Mouse (Mus musculus): ENCODE results near the gene Pgbd1. TPM values are rescaled to one million over a fixed set of nuclear protein-coding genes. Genes with fewer than 3 reads are reported as not detected.

The Pgbd1 gene
- total RNA-seq, 1 experiment from 2014 or later = 1.2 TPM

DNA sequence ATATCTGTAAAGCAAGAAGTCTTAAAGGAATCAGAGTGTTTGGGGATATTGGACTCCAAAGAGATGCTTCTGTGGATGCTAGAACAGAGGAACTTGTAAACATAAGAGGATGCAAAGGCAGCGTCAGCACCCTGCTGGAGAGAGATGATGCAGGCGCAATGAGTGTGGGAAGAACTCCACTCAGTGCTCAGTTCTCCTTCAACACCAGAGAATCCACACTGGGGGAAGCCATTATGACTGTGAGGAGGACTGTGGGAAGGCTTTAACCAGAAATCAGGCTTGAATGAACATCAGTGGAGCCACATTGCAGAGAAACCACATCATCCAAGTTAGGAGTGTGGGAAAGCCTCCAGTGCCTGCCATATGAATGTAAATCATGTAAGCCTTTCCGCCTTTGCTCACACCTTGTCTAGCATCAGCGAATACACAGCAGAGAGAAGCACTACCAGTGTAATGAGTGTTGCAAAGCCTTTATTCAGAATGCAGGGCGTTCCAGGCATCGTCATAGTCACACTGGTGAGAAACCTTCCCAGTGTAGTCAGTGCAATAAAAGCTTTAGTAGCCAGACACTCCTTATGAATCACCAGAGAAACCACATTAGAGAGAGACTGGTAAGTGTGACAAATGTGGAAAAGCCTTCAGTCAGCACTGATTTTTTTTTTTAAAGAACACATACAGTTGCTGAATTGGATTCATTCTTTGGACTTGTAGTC is 23.4 kb downstream of the Pgbd1 start:
- ATAC-seq (replicated peaks; ENCODE audit: low read depth, poor library complexity, severe bottlenecking) = no peak

DNA sequence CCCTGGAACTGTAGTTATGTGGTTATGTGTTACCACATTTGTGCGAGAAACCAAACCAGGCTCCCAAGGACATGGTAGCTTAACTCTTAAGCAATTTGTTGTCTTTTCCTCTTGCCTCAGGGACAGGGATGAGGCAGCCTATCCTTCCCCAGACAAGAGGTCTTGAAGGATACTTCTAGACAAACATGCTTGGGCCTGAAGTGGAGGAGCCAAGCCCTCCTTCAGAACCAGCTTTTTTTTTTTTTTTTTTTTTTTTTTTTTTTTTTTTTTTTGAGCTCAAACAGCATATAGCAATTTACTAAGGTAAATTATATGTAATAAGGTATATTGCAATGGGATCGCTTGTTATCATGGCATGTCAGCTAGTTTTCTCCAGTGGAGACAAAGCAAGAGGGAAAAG is 25.1 kb downstream of the Pgbd1 start:
- no peak for ATAC-seq (replicated peaks; ENCODE audit: low read depth, poor library complexity, severe bottlenecking)

DNA sequence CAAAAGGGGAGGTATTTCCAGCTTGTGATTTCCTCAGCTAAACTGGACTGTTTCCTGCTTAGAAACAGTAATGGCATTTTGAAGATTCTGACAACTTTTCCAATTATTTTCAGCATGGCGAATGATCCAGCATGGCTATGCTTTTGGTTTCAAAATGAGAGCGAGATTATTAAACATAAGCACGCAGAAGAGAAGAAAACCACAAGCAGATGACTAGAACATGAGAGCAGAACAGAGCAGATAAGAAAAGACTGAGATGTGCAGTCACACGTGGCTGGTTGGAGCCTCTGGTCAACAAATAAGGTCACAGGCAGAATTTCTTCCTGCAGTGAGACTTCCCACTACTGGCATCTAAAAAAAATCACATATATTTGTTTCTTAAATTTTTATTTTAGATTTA is 25.6 kb downstream of the Pgbd1 start:
- ATAC-seq (replicated peaks; ENCODE audit: low read depth, poor library complexity, severe bottlenecking) = no peak

DNA sequence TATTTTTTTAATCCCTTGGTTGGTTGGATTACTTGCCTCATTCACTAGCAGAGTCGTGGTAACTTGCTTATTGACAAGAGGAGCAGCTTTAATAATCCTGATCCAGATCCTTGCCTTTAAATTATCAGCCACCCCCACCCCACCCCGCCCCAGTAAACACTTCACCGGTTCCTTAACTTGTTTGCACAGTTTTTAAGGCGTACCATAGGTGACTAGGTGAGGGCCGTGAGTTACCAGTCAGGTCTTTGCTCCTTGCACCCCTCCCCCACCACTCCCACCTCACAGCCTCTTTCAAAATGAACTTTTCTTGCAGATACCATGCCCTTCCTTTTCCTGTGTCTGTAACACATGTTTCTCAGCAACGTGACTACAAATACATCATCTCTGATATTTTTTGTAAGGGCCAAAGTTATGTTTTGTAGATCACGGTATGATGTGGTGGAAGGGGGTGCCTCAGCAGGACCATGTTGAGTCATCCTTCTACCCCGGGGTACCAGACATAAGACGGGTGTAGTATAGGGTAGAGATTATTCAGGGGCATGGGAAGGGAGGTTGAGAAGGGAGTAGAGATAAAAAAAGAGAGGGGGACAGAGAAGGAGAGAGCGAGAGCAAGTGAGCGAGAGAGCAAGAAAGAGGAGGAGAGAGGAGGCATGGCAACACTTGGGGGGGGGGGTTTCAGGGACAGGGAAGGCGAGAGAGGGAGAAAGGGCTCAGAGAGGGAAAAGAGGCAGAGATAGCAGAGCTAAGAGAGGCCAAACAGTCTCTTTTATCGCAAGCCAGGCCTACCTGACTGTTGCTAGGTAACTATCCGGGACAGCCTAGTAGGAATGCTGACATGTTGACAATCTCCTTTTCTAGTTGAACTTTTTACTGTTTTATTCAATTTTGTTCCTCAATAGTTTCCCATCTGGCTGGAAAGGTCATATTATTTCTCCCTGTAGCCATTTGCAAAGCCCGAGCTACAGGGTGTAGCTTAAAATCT is 26.3 kb downstream of the Pgbd1 start:
- ATAC-seq (replicated peaks; ENCODE audit: low read depth, poor library complexity, severe bottlenecking) = no peak

DNA sequence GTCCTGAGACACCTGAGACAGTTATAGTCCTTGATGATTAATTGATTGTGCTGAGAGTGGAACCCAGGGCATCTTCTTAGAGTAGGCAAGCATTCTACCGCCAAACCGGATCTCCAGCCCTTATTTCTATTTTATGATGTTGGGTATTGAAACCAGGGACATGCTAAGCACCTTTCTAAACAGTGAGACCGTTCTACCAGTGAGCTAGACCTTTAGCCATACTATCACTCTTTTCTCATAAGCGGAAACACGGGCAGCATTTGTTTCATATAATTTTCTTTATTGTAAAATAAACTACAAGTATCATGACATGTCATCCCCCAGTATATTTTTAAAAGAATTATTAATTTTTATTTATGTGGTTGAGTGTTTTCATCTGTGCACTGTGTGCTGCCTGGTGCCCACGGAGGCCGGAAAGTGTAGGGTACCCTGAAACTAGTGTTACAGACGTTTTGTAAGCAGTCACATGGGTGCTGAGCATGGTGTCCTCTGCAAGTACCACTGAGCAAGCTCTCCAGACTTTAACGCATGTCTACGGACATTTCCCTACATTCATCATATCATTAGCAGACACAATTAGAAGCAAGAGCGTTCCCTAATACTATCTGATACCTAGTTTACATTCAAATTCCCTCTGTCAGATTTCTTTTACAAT is 31.9 kb downstream of the Pgbd1 start:
- no peak for ATAC-seq (replicated peaks; ENCODE audit: low read depth, poor library complexity, severe bottlenecking)

DNA sequence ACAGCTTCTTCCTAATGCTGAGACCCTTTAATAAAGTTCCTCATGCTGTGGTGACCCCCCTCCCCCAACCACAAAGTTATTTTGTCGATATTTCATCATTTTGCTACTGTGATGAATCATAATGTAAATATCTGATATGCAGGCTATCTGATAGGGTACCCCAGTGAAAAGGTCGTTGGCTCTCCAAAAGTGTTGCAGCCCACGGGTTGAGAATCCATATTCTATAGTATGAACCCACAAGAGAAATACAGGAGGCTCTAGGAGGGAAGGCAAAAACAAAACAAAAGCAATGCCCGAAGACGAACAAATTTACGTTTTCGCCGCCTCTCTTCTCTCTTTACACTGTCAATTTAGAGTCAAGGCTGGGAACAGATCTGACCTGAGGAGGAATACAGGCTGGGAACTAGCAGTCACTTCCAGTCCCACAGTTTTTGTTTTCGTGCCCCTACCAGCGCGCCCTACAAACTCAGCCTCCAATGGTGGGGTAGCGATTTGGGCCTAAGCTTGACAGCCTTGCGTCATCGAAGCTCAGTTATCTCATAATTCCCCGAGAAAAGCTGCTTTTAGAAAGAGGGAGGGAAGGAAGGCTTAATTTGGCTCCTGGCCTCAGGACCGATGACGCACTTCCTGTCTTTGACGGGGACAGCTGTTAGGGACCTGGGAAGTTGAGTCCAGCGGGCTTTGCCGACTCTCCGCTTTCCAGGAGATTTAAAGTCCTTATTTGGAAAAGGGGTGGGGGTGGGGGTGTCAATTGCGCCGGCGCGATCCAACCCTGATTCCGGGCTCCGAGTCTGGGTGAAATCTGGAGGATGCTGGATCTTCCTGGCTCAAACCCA is 32.7 kb downstream of the Pgbd1 start:
- peak; percentile 92 for ATAC-seq (replicated peaks; ENCODE audit: low read depth, poor library complexity, severe bottlenecking)

DNA sequence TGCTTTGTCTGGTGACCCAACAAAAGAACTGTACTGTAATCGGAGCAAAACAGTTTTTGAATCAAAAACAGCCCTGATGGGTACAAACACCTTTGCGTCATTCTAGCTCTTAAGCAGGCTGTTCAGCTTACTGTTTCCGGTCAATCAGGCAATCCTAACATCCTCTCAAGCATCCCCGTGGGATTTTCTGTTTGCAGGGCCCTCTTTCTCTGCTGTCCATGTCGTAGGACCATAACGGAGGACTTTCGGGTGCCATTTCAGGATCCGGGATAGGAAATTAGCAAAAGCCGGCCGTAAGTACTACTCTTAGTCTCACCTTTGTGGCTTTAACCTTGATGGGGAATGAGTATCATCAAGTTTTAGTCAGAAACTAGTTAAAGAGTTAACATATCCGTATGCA is 33.5 kb downstream of the Pgbd1 start:
- ATAC-seq (replicated peaks; ENCODE audit: low read depth, poor library complexity, severe bottlenecking) = no peak

DNA sequence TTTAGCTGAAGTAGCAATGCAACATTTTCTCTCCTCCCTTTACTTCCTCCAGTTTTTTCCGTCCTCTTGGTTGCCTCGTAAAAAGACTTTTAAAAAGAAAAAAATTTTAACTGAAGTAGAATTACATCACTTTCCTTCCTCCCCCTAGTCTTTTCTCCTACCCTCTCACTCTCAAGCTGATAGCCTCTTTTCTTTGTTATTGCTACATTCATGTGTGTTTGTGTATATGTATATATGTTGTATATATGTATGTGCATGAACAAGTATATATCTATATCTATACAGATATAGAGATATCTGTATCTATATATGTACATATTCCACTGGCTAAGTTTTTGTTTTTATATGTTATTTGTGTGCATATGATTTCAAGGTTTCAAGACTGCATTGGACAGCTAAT is 38.0 kb downstream of the Pgbd1 start:
- ATAC-seq (replicated peaks; ENCODE audit: low read depth, poor library complexity, severe bottlenecking) = peak; percentile 36

DNA sequence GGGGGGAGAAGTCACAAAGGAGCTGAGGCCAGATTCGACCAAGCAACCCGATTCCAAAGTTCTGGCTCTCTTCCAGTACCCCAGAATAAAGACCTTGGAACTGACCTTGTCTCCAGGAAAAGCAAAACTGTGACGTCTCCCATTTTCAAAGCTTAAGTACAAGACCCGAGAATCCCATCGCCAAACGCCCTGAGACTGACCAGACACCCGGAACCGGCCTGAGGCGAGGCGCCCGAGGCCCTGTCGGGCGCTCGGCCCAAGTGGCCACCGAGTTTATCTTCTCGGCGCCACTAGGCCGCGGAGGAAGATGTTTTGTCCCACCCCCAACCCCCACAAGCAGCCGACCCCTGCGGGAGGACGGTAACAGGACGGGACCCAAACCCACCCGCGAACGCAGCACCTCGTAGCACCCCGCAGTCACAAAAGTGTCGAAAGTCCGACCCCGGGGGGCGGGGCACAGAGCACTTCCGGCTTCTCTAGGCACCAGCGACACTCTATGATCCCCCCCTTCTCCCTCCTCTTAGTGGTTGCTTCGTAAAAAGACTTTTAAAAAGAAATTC is 38.5 kb downstream of the Pgbd1 start, which contains the start of gene Zkscan3:
TSS of gene Zkscan3 (minus strand) at position 469 of the 560 bp plus-strand sequence.
- ATAC-seq (replicated peaks; ENCODE audit: low read depth, poor library complexity, severe bottlenecking) = peak; percentile 98

DNA sequence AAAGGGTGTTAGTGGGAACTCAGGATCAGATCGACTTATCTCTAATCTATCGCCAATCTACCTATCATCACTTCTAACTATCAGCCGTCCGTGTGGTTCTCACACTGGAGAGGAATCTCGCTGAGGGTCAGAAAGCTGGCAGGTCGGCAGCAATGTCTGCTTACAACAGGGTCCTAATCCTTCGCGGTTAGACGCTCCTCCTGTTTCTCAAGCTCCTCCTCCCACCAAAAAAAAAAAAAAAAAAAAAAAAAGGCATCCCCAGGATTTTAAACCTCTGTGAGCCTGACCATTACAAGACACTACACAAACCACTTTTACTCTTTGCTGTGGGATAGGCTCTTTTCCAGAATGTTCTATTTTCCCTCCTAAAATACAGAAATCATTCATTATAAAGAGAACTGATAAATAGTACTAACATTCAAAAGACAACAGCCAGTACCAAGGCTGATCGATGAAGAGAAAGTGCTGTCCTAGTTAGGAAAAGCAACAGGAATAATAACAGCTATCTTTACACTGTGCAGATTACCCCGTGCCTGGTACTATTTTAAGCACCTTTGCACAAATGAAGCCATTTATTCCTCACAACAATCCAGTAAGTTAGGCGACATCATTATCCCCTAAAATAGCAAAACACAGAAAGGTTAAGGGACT is 39.1 kb downstream of the Pgbd1 start:
- 0 out of 2 replicates have a peak, but pooled peaks have one; percentile 20 for ATAC-seq (replicated peaks; ENCODE audit: low read depth, poor library complexity, severe bottlenecking)

DNA sequence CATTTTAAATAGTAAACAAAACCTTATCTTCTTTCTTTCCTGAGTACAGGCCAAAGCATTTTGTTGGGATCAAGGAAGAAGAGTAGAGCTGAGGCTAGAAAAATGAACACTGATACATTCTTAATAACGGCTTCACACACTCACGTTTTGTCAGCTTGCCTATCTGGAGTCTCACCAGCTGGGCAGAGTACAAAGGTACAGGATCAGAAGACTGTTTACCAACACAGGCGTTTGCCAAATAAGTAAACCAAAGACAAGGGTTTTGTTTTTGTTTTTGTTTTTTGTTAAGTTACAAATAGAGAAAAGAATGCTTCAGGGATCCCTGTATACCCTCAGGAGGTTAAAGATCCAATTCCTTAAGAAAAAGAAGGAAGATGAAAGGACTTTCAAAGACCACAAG is 39.7 kb downstream of the Pgbd1 start:
- ATAC-seq (replicated peaks; ENCODE audit: low read depth, poor library complexity, severe bottlenecking) = no peak

DNA sequence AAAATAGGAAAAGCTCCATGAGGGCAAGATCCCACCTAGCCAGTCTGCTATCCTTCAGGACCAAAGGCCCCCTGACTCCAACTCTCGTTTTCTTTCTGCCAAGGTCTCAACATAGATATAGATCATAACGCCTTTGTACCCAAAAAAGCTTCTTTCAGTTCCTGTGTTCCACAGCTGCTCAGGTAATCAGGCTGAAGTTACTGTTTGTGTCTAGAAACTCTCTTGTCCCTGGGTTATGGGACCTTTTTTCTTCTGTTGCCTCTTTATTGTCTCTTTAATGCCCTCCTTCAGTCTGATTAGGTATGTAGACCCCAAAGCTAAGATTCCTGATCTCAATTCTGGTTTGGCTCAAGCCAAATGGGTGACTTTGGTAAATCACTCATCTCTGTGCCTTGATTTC is 43.4 kb downstream of the Pgbd1 start:
- no peak for ATAC-seq (replicated peaks; ENCODE audit: low read depth, poor library complexity, severe bottlenecking)

DNA sequence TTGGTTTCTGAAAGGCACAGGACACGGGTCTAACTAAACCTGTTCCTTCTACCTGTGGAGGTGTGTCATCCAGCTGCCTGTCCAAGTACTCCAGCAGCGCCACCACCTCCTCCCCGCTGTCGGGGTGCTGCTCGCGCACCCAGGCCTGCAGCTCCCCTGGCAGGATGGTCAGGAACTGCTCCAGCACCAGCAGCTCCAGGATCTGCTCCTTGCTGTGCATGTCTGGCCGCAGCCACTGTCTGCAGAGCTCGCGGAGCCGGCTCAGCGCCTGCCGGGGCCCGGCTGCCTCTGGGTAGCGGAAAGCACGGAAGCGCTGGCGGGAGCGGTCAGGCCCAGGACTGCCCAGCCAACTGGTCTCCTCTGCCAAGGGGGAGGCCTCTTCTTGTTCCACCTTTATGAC is 44.8 kb downstream of the Pgbd1 start:
- peak; percentile 52; the same call in 1 of the 2 replicates for ATAC-seq (replicated peaks; ENCODE audit: low read depth, poor library complexity, severe bottlenecking)

DNA sequence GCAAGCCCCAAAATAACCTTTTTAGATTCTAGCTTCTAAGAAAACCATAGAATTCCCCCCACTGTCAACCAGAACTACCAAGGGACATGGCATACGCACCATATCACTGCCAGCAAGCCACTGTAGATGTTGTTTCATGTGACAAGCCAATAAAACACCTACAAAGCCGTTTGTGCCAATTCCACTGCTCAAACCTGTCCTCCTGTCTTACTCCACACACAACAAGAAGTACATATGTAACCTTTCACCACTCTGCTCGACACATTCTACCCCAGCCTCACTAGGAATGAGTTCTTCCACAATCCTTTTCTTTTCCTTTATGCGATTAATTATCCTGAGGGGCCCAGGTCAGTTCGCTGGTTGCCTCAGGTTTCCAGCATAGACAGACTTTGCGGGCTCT is 45.2 kb downstream of the Pgbd1 start:
- ATAC-seq (replicated peaks; ENCODE audit: low read depth, poor library complexity, severe bottlenecking) = no peak

DNA sequence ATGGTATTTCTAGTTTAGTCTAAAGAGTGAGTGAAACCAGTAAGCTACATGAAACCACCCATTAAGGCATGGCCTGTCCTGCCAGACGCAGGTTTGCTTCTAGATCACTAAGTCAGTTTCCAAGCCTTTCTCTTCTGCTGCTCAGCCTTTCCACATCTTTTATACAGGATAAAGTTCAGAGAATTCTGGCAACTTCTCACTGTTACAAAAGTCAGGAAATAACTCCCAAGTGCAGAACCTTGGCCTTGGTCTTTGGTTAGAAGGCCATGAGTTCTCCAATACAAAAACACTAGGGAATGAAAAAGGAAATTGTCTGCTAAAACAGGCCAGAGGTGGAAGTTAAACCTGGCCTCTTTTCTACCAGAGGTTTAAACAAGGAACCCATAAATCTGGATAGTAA is 45.6 kb downstream of the Pgbd1 start:
- ATAC-seq (replicated peaks; ENCODE audit: low read depth, poor library complexity, severe bottlenecking) = no peak

DNA sequence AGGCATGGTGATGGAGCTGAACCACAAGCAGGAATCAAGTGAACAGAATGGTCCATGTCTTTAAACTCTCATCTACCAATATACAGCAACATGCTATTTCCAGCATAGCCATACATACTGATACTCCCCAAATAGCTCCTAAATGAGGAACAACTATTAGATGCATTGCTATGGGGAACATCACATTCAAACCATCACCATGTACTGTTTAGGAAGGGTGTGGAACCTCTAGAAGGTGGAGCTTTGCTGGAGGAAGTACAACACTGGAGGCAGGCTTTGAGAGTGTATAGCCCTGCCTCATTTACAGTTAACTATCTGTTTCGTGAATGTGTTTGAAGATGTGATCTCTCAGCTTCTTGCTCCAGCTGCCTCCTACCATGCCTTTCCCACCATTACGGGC is 63.1 kb downstream of the Pgbd1 start:
- no peak for ATAC-seq (replicated peaks; ENCODE audit: low read depth, poor library complexity, severe bottlenecking)

DNA sequence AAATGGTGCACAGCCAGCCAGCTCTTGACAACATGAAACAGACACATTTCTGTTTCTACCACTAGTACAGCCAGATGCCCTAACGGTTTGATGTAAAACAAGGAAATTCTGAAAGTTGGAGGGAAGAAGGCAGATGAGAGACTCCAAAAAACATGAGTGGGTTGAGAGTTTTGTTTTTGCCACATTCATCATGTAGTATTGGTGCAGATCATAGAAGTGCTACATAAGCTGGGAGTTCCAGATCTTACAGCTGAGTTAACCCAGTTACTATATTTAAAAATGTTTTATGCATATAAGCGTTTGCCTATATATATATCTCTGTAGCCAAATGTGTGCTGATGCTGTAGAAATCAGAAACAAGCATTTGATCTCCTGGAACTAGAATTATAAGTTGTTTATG is 68.2 kb downstream of the Pgbd1 start:
- ATAC-seq (replicated peaks; ENCODE audit: low read depth, poor library complexity, severe bottlenecking) = no peak

Data from common myeloid progenitor, adult 5-6 weeks (primary cell).